Mouse (Mus musculus) liver, embryonic 15.5 days (tissue): ENCODE measurements at regions not wholly inside any gene's neighbourhood (a gene's known extent, or its start where the extent isn't known, plus 50 kb on each side); places are given as distances from the start of the nearest gene placed in this dataset.

ENCODE experiments used
- ATAC-seq: fragments of 200-750 bp; cut with Nextera tagmentation; 2 replicates; pipeline ENCODE4 v1.8.0; 2017; ENCODE audit warnings: moderate number of reproducible peaks, mild to moderate bottlenecking, moderate library complexity; ENCODE audit not compliant: insufficient read depth
- H3K27ac ChIP-seq: fragments of 300-500 bp; sonication (generic); replicated peaks from 2 replicates; pipeline ENCODE4 v1.5.1; 2015; ENCODE audit warnings: mild to moderate bottlenecking, inconsistent platforms
- H3K27me3 ChIP-seq: fragments of 300-500 bp; sonication (generic); 2 replicates; pipeline ENCODE4 v1.6.1; 2015; ENCODE audit warnings: mild to moderate bottlenecking, inconsistent platforms
- H3K36me3 ChIP-seq: fragments of 300-500 bp; sonication (generic); replicated peaks from 2 replicates; pipeline ENCODE4 v1.6.1; 2015; ENCODE audit warnings: moderate library complexity, mild to moderate bottlenecking, inconsistent platforms
- H3K4me1 ChIP-seq: fragments of 300-500 bp; sonication (generic); replicated peaks from 2 replicates; pipeline ENCODE4 v1.6.1; 2015; ENCODE audit warnings: inconsistent platforms
- H3K4me2 ChIP-seq: fragments of 300-500 bp; sonication (generic); 2 replicates; pipeline ENCODE4 v1.6.1; 2015; ENCODE audit warnings: moderate library complexity, mild to moderate bottlenecking, inconsistent platforms
- H3K4me3 ChIP-seq: fragments of 300-500 bp; sonication (generic); replicated peaks from 2 replicates; pipeline ENCODE4 v1.5.1; 2015; ENCODE audit warnings: mild to moderate bottlenecking, inconsistent platforms
- H3K9ac ChIP-seq: fragments of 300-500 bp; sonication (generic); 2 replicates; pipeline ENCODE4 v1.6.1; 2015; ENCODE audit warnings: moderate library complexity, mild to moderate bottlenecking, inconsistent platforms
- H3K9me3 ChIP-seq: fragments of 300-500 bp; sonication (generic); replicated peaks from 2 replicates; pipeline ENCODE4 v1.6.1; 2016; ENCODE audit warnings: inconsistent platforms
- WGBS: fragments of 180-500 bp; shearing (Covaris S2); methylation state at CpG from one replicate; pipeline ENCODE4 v1.1.7; 2015; ENCODE audit warnings: mixed read lengths; ENCODE audit not compliant: insufficient replicate concordance; 5-methylcytosine and 5-hydroxymethylcytosine counted together

- Histone ChIP-seq H3K4me2 (no peak overlapping the region), H3K4me3 (no peak overlapping the region), H3K9me3 (no peaks in the 10 kb centered on the region), H3K9ac (no peak overlapping the region), H3K36me3 (no peaks in the 10 kb centered on the region), H3K27ac (no peak overlapping the region), H3K4me1 (no peaks in the 10 kb centered on the region), H3K27me3 (no peaks in the 10 kb centered on the region)
- 10% methylated on average over 6 of the region's 6 CpGs for WGBS
- ATAC-seq: no peak
Observed at GRCm38 (mm10) chr19:15617233-15617915, 329.8 kb downstream of the Psat1 start.

DNA sequence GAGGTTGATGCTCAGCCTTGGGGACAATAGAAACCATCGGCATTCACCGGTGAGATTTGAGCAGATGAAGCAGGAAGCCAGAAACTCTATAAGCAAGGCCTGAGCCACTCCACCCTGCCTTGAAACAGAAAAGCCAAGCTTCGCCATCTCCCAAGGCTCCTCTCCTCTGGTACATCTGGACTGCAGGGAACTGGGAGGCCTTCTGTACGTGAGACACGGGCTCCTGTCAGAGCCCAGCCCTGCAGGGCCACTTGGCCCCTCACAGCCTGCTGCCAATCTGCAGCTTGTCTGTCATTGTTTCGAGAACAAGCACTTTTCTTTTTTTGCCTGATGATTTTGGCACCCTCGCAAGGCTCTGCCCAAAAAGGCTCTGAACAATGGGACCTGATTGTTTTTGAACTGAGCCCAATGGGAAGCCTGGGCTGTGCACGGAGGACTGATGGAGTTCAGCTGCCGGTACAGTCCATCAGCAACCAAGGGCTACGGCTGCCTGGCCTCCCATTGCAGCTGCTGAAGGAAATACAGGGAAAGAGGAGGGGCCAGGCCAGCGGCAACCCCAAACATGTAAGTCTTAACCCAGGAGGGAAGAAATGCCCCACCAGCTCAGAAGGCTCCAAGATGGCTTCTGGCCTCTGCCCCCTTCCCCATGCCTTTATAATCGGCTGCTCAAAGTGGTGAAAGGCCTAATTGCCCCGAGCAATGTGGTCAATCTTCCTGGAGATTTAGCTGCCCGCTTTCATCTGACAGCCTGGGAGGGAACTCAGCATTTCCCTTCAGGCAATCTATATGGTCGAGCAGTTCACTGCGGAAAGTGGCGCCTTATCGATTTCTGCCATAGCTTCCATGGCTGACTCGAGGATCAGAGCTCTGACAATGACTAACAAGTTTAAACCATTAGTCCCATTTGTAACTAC, 332.2 kb downstream of the Psat1 start:
- 63% methylated on average over 19 of the region's 19 CpGs for WGBS
- no peak overlapping the region for H3K4me2 ChIP-seq
- no peaks in the 10 kb centered on the region for H3K27me3 ChIP-seq
- no peak for ATAC-seq
- no peak overlapping the region for H3K27ac ChIP-seq
- no peaks in the 10 kb centered on the region for H3K36me3 ChIP-seq
- no peaks in the 10 kb centered on the region for H3K9me3 ChIP-seq
- no peak overlapping the region for H3K4me3 ChIP-seq
- H3K4me1 ChIP-seq: no peaks in the 10 kb centered on the region
- no peak overlapping the region for H3K9ac ChIP-seq

GRCm38 (mm10) chr19:15611137-15611758, 335.9 kb downstream of the Psat1 start:
- Histone ChIP-seq H3K27ac (no peak overlapping the region), H3K27me3 (no peaks in the 10 kb centered on the region), H3K9me3 (no peaks in the 10 kb centered on the region), H3K9ac (no peak overlapping the region), H3K4me1 (no peaks in the 10 kb centered on the region), H3K4me2 (no peak overlapping the region), H3K36me3 (no peaks in the 10 kb centered on the region), H3K4me3 (no peak overlapping the region)
- ATAC-seq: no peak
- WGBS: 69% methylated on average over 13 of the region's 13 CpGs

GRCm38 (mm10) chr19:15606440-15606839, 340.7 kb downstream of the Psat1 start:
- ATAC-seq: no peak
- H3K27me3 ChIP-seq: no peaks in the 10 kb centered on the region

DNA sequence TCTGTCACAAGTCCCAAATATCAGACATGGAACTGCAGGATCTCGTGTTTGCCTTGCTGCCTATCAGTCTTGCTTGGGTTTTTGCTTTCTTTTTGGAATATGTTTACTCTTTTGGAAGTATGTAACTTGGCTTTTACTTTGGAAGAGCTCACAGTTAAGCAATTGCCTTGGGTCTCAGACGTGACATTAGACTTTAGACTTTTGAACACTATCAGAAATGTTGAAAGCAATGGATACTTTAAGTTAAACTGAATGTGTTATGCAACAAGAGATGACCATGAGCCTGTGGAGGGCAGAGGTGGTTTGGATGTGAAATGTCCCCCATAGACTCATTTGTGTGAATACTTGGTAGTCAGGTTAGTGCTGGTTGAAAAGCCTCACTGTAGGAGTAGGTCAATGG, 354.3 kb downstream of the Psat1 start:
- 33% methylated on average over 2 of the region's 2 CpGs for WGBS
- H3K4me1 ChIP-seq: no peaks in the 10 kb centered on the region
- H3K4me2 ChIP-seq: no peak overlapping the region
- no peaks in the 10 kb centered on the region for H3K9me3 ChIP-seq
- no peak for ATAC-seq
- no peak overlapping the region for H3K27ac ChIP-seq
- H3K27me3 ChIP-seq: no peaks in the 10 kb centered on the region
- no peak overlapping the region for H3K9ac ChIP-seq
- H3K36me3 ChIP-seq: no peaks in the 10 kb centered on the region
- no peak overlapping the region for H3K4me3 ChIP-seq

More at GRCm38 (mm10) chr19:15606440-15606839, 340.7 kb downstream of the Psat1 start:
- Histone ChIP-seq H3K27ac (no peak overlapping the region), H3K4me2 (no peak overlapping the region), H3K4me1 (no peaks in the 10 kb centered on the region), H3K4me3 (no peak overlapping the region), H3K9ac (no peak overlapping the region), H3K9me3 (no peaks in the 10 kb centered on the region), H3K36me3 (no peaks in the 10 kb centered on the region)
- 69% methylated on average over 4 of the region's 4 CpGs for WGBS

GRCm38 (mm10) chr19:15583782-15584693, 363.1 kb downstream of the Psat1 start:
- no peaks in the 10 kb centered on the region for H3K9me3 ChIP-seq
- H3K27me3 ChIP-seq: no peaks in the 10 kb centered on the region
- no peak overlapping the region for H3K27ac ChIP-seq
- no peak for ATAC-seq
- WGBS: 63% methylated on average over 15 of the region's 15 CpGs
- no peak overlapping the region for H3K9ac ChIP-seq
- no peak overlapping the region for H3K4me3 ChIP-seq
- H3K4me1 ChIP-seq: no peaks in the 10 kb centered on the region
- H3K36me3 ChIP-seq: no peaks in the 10 kb centered on the region
- H3K4me2 ChIP-seq: no peak overlapping the region

DNA sequence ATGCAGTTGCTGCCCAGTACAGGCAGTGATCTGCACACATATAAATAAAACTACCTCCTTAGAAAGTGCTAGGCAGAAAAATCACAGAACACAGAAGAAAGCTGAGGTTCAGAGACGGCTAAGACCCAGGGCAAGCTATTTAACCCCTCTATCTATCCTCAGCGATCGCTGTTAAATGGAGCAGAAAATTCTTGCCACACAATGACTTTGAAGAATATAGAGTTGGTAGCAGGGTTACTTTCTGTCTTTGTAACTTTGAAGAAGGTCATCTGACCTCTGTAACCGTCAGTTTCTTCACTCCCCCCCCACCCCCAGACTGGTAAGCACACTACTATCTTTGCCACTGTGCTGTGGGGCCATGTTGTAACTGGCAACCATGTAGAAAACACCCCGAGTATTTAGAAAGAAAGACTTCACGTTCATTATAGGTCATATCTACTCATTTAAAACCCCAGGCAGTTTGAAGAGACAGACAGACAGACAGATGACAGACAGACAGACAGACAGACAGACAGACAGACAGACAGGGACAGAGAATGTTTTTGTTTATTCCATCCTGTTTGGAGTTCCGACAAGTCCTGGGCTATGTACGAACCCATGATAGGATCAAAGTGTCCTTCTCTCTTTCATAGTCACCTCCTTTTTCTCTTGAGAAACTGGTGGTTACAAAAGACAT, 363.9 kb downstream of the Psat1 start:
- no peaks in the 10 kb centered on the region for H3K27me3 ChIP-seq
- H3K9me3 ChIP-seq: no peaks in the 10 kb centered on the region
- H3K36me3 ChIP-seq: no peaks in the 10 kb centered on the region
- no peak overlapping the region for H3K9ac ChIP-seq
- H3K4me3 ChIP-seq: no peak overlapping the region
- H3K4me1 ChIP-seq: no peaks in the 10 kb centered on the region
- H3K27ac ChIP-seq: no peak overlapping the region
- no peak overlapping the region for H3K4me2 ChIP-seq
- no peak for ATAC-seq
- WGBS: 68% methylated on average over 8 of the region's 8 CpGs

GRCm38 (mm10) chr19:15571204-15571603, 375.9 kb downstream of the Psat1 start:
- 65% methylated on average over 9 of the region's 9 CpGs for WGBS
- no peak for ATAC-seq

GRCm38 (mm10) chr19:15561511-15561910, 385.6 kb downstream of the Psat1 start:
- H3K9ac ChIP-seq: no peak overlapping the region
- H3K27ac ChIP-seq: no peak overlapping the region
- no peaks in the 10 kb centered on the region for H3K36me3 ChIP-seq
- 77% methylated on average over 5 of the region's 5 CpGs for WGBS
- H3K27me3 ChIP-seq: no peaks in the 10 kb centered on the region
- no peak for ATAC-seq
- no peaks in the 10 kb centered on the region for H3K9me3 ChIP-seq
- no peak overlapping the region for H3K4me3 ChIP-seq
- no peaks in the 10 kb centered on the region for H3K4me1 ChIP-seq
- H3K4me2 ChIP-seq: no peak overlapping the region

More at GRCm38 (mm10) chr19:15571204-15571603, 375.9 kb downstream of the Psat1 start:
- no peaks in the 10 kb centered on the region for H3K9me3 ChIP-seq
- H3K4me1 ChIP-seq: no peaks in the 10 kb centered on the region
- no peaks in the 10 kb centered on the region for H3K36me3 ChIP-seq
- no peak overlapping the region for H3K9ac ChIP-seq
- no peak overlapping the region for H3K4me3 ChIP-seq
- H3K27ac ChIP-seq: no peak overlapping the region
- H3K4me2 ChIP-seq: no peak overlapping the region
- no peaks in the 10 kb centered on the region for H3K27me3 ChIP-seq

DNA sequence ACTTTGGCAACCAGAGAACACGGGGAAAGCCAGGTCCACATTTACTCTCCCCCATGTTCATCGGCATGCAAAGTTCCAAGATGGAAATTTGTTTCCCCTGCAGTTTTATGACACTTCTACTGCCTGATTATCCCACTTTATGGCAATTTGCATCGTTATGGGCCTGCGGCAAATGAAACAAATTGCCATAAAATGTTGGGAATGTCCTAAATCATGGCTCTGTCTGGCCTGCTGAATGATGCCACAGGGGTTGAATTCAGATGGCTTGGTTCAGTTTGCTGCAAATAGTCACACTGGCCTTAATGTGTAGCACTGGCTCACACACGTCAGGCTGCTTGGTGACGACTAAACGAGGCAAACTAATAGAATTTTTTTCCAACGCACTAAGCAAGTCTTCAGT, 393.2 kb downstream of the Psat1 start:
- no peak overlapping the region for H3K27ac ChIP-seq
- no peaks in the 10 kb centered on the region for H3K27me3 ChIP-seq
- H3K4me2 ChIP-seq: no peak overlapping the region
- H3K9ac ChIP-seq: no peak overlapping the region
- no peaks in the 10 kb centered on the region for H3K9me3 ChIP-seq
- H3K36me3 ChIP-seq: no peaks in the 10 kb centered on the region
- ATAC-seq: no peak
- H3K4me1 ChIP-seq: no peaks in the 10 kb centered on the region
- WGBS: 68% methylated on average over 8 of the region's 8 CpGs
- no peak overlapping the region for H3K4me3 ChIP-seq
